Mouse (Mus musculus): ENCODE results near the gene Mrgpra2b. TPM values are rescaled to one million over a fixed set of nuclear protein-coding genes. Genes with fewer than 3 reads are reported as not detected.
"Not testable (repeated sequence)": the region's sequence is repeated elsewhere in the genome, so short reads cannot be mapped to it uniquely, and the experiment has no call there.

The Mrgpra2b gene
- total and polyA plus RNA-seq, 3 experiments: not detected

- H3K4me1 ChIP-seq (ENCODE audit: control insufficient read depth in 1 of 2, insufficient read depth in 2 of 2, low read length in 2 of 2); DNase-seq (ENCODE audit: low read depth, low spot score); H3K79me2 ChIP-seq (ENCODE audit: control insufficient read depth, insufficient read depth, low read length, poor library complexity); H3K27me3 ChIP-seq (ENCODE audit: control insufficient read depth in 1 of 2, insufficient read depth in 2 of 2, low read length in 2 of 2); H3K9ac ChIP-seq (ENCODE audit: control insufficient read depth, low read depth, low read length, poor library complexity, severe bottlenecking); H3K4me3 ChIP-seq (ENCODE audit: control insufficient read depth in 1 of 2, insufficient read depth in 1 of 2, low read depth in 2 of 2, low read length in 2 of 2); H3K9me3 ChIP-seq (replicated peaks; ENCODE audit: insufficient read depth, low read length); H3K27ac ChIP-seq (ENCODE audit: control insufficient read depth, low read depth, low read length); H3K36me3 ChIP-seq (ENCODE audit: control insufficient read depth in 1 of 2, insufficient read depth in 2 of 2, low read length in 2 of 2): not testable (repeated sequence)
These were observed 63.2 kb downstream of the Mrgpra2b start for GRCm38 (mm10) chr7:47465278-47465981.

DNA sequence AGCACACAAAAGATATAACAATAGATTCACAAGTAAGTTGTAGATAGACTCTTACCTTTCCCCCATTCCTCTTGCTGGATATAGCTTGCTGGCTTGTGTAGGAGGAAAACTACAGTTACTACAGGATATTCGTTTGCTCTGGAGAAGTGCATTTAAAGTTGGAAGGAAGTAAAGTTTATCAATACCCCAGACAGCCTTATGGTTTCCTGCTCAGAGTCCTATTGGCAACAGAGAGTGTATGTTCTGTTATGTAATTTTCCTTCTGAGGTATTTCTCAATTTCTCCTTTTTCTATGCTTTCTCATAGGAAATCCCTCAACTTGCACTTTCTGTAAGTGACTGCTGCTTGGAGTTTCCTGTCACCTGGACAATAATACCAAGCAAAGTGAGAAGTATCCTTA, 76.6 kb downstream of the Mrgpra2b start, which contains the start of gene Mrgpra2a:
Mrgpra2a (minus strand) TSS at position 125 of the 400 bp plus-strand sequence.
- H3K36me3 ChIP-seq (ENCODE audit: control insufficient read depth in 1 of 2, insufficient read depth in 2 of 2, low read length in 2 of 2); H3K27ac ChIP-seq (ENCODE audit: control insufficient read depth, low read depth, low read length); H3K4me3 ChIP-seq (ENCODE audit: control insufficient read depth in 1 of 2, insufficient read depth in 1 of 2, low read depth in 2 of 2, low read length in 2 of 2); DNase-seq (ENCODE audit: low read depth, low spot score); H3K9me3 ChIP-seq (replicated peaks; ENCODE audit: insufficient read depth, low read length); H3K9ac ChIP-seq (ENCODE audit: control insufficient read depth, low read depth, low read length, poor library complexity, severe bottlenecking); H3K79me2 ChIP-seq (ENCODE audit: control insufficient read depth, insufficient read depth, low read length, poor library complexity); H3K4me1 ChIP-seq (ENCODE audit: control insufficient read depth in 1 of 2, insufficient read depth in 2 of 2, low read length in 2 of 2); H3K27me3 ChIP-seq (ENCODE audit: control insufficient read depth in 1 of 2, insufficient read depth in 2 of 2, low read length in 2 of 2): not testable (repeated sequence)

DNA sequence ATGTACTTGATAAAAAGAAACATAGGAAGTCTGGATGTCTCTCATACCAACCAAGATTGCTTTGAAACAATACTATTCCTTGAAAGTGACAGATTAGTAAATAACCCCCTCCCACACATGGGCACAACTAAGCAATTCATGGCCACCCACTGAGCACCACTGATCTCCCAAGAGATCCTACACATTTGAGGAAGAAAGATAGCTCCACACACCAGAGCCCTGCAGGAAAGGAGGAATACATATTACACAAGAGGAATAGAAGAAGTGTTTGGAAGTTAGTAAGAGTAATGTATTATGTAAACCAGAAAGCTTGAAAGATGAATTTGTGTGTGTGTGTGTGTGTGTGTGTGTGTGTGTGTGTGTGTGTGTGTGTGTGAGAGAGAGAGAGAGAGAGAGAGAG, 82.9 kb downstream of the Mrgpra2b start:
- not testable (repeated sequence) for H3K79me2 ChIP-seq (ENCODE audit: control insufficient read depth, insufficient read depth, low read length, poor library complexity); H3K27me3 ChIP-seq (ENCODE audit: control insufficient read depth in 1 of 2, insufficient read depth in 2 of 2, low read length in 2 of 2); H3K27ac ChIP-seq (ENCODE audit: control insufficient read depth, low read depth, low read length); DNase-seq (ENCODE audit: low read depth, low spot score); H3K9me3 ChIP-seq (replicated peaks; ENCODE audit: insufficient read depth, low read length); H3K9ac ChIP-seq (ENCODE audit: control insufficient read depth, low read depth, low read length, poor library complexity, severe bottlenecking); H3K4me1 ChIP-seq (ENCODE audit: control insufficient read depth in 1 of 2, insufficient read depth in 2 of 2, low read length in 2 of 2); H3K36me3 ChIP-seq (ENCODE audit: control insufficient read depth in 1 of 2, insufficient read depth in 2 of 2, low read length in 2 of 2); H3K4me3 ChIP-seq (ENCODE audit: control insufficient read depth in 1 of 2, insufficient read depth in 1 of 2, low read depth in 2 of 2, low read length in 2 of 2)

DNA sequence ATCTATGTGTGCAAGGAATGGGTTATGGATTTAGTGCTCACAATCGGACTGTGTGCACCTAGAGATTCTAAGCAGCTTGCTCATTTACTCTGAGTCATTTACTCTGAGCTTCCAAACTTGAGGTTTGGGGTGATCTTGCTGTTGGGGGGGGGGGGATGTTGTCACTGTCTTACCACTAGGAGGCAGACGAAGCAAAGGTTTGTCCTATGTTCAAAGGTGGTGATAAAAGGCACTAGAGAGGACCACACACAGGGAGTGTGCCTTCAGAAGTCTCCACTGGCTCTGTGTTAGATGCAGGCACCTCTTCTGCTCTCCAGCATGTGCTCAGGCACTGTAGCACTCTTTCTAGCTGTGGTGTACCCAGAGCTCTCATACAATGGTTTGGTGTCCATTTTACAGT, 92.2 kb downstream of the Mrgpra2b start:
- not testable (repeated sequence) for H3K36me3 ChIP-seq (ENCODE audit: control insufficient read depth in 1 of 2, insufficient read depth in 2 of 2, low read length in 2 of 2); DNase-seq (ENCODE audit: low read depth, low spot score); H3K4me1 ChIP-seq (ENCODE audit: control insufficient read depth in 1 of 2, insufficient read depth in 2 of 2, low read length in 2 of 2); H3K79me2 ChIP-seq (ENCODE audit: control insufficient read depth, insufficient read depth, low read length, poor library complexity); H3K27me3 ChIP-seq (ENCODE audit: control insufficient read depth in 1 of 2, insufficient read depth in 2 of 2, low read length in 2 of 2); H3K27ac ChIP-seq (ENCODE audit: control insufficient read depth, low read depth, low read length); H3K9ac ChIP-seq (ENCODE audit: control insufficient read depth, low read depth, low read length, poor library complexity, severe bottlenecking); H3K4me3 ChIP-seq (ENCODE audit: control insufficient read depth in 1 of 2, insufficient read depth in 1 of 2, low read depth in 2 of 2, low read length in 2 of 2); H3K9me3 ChIP-seq (replicated peaks; ENCODE audit: insufficient read depth, low read length)

DNA sequence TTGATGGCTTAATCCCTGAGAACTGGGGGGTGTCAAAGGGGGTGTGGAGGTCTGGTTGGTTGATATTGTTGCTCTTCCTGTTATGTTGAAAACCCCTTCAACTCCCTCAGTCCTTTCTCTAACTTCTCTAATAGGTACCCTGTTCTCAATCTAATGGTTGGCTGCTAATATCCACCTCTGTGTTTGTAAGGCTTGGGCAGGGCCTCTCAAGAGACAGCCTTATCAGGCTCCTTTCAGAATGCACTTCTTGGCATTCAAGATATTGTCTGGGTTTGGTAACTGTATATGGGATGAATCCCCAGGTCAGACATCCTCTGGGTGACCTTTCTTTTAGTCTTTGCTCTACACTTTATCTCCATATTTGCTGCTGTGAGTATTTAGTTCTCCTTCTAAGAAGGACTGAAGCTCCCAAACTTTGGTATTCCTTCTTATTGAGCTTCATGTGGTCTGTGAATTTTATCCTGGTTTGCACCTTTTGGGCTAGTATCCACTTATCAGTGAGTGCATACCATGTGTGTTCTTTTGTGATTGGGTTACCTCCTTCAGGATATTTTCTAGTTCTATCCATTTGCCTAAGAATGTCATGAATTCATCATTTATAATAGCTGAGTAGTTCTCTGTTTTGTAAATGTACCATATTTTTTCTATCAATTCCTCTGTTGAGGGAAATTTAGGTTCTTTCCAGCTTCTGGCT, 100.7 kb downstream of the Mrgpra2b start:
- H3K9ac ChIP-seq (ENCODE audit: control insufficient read depth, low read depth, low read length, poor library complexity, severe bottlenecking); H3K9me3 ChIP-seq (replicated peaks; ENCODE audit: insufficient read depth, low read length); H3K27ac ChIP-seq (ENCODE audit: control insufficient read depth, low read depth, low read length); H3K4me1 ChIP-seq (ENCODE audit: control insufficient read depth in 1 of 2, insufficient read depth in 2 of 2, low read length in 2 of 2); H3K27me3 ChIP-seq (ENCODE audit: control insufficient read depth in 1 of 2, insufficient read depth in 2 of 2, low read length in 2 of 2); H3K79me2 ChIP-seq (ENCODE audit: control insufficient read depth, insufficient read depth, low read length, poor library complexity); H3K4me3 ChIP-seq (ENCODE audit: control insufficient read depth in 1 of 2, insufficient read depth in 1 of 2, low read depth in 2 of 2, low read length in 2 of 2); H3K36me3 ChIP-seq (ENCODE audit: control insufficient read depth in 1 of 2, insufficient read depth in 2 of 2, low read length in 2 of 2); DNase-seq (ENCODE audit: low read depth, low spot score): not testable (repeated sequence)

Other genes with a start within 250 kb of the Mrgpra2b start
- not detected in 2 replicates for gene Mrgpra1, start 174.6 kb downstream of the Mrgpra2b start, total RNA-seq (2012; rRNA removed)
- not detected for gene Mrgpra1, start 174.6 kb downstream of the Mrgpra2b start, polyA plus RNA-seq (2012; ENCODE audit: insufficient read depth in 1 of 2, insufficient read length in 2 of 2, low read depth in 1 of 2, low replicate concordance in 2 of 2, missing spikeins in 1 of 2)
- gene Mrgpra2a, start 76.7 kb downstream of the Mrgpra2b start, total RNA-seq (2012; rRNA removed): not detected in 2 replicates
- not detected for gene Mrgpra2a, start 76.7 kb downstream of the Mrgpra2b start, polyA plus RNA-seq (2012; ENCODE audit: insufficient read depth in 1 of 2, insufficient read length in 2 of 2, low read depth in 1 of 2, low replicate concordance in 2 of 2, missing spikeins in 1 of 2)
- gene Mrgpra3, start 72.5 kb upstream of the Mrgpra2b start, total RNA-seq (2012; rRNA removed): not detected in 2 replicates
- gene Mrgpra3, start 72.5 kb upstream of the Mrgpra2b start, polyA plus RNA-seq (2012; ENCODE audit: insufficient read depth in 1 of 2, insufficient read length in 2 of 2, low read depth in 1 of 2, low replicate concordance in 2 of 2, missing spikeins in 1 of 2): not detected